ENCODE assay signal across 13 mouse cellular contexts in the genomic region with DNA sequence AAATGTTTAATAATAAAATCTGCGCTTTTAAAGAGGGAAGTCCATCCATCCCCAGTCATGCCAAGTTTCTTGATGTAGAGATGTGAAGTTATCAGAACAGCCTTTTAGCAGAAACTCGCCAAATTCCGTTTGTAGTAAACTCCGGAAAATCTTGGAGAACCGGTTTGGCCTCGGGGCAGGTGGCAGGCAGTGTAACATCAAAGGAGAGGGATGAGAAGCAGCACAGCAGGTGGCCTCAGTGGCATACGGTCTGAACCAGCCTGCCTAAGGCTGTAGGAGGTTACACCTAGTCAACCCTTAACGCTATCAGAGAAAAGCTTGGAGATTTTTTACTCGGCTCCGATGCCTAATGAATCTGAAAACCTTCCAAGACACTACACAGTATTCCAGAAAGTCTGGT. TPM values are rescaled to one million over a fixed set of nuclear protein-coding genes. Genes with fewer than 3 reads are reported as not detected.
A peak's percentile ranks its signal among the peaks of the same experiment; 100 is the strongest.
DNase-seq lines count a peak whose midpoint lies in the region; ATAC-seq lines count a peak whose summit lies in the region.
"Had no signal": no experiment of that assay in that cellular context is flagged by ENCODE, and none has a peak within 500 bp of the region (broad histone marks: within the 10 kb centered on the region; RNA-seq: fewer than 3 reads in every experiment).

No protein-coding gene starts in this region.

- no peak overlapping the region for H3K9ac ChIP-seq in hindbrain, embryonic 14.5 days

- no peaks in the 10 kb centered on the region for H3K4me1 ChIP-seq in hindbrain, embryonic 14.5 days (replicated peaks; ENCODE audit: control insufficient read depth, insufficient read depth, low read length)

- H3K9me3 ChIP-seq in hindbrain, embryonic 14.5 days (ENCODE audit: control insufficient read depth, low read length), result no peaks in the 10 kb centered on the region

- no peak for ATAC-seq in granulocyte monocyte progenitor cell, adult 5-6 weeks (replicated peaks; ENCODE audit: poor library complexity, severe bottlenecking)
- ATAC-seq in hindbrain, embryonic 14.5 days (ENCODE audit: low FRiP score), result no peak

- peak; percentile 67 for DNase-seq in heart, adult 11 months
- no peak for DNase-seq in heart, postnatal 36 days
- DNase-seq in urinary bladder, postnatal 25 days (ENCODE audit: low spot score), result peak; percentile 20
- no peak for DNase-seq in urinary bladder, postnatal 10 days (ENCODE audit: low spot score)
- DNase-seq in forelimb bud, embryonic 11.5 days (ENCODE audit: low read depth, low spot score), result peak; percentile 41
- no peak for DNase-seq in retina, postnatal 1 day
- DNase-seq in hindbrain, embryonic 14.5 days (ENCODE audit: low spot score), result no peak
- DNase-seq: heart, postnatal 14 days; kidney, postnatal 14 days; liver; right cerebral cortex, postnatal 25 days had no signal

- 25% methylated on average over 10 of the region's 10 CpGs for WGBS in hindbrain, embryonic 14.5 days

- no peaks in the 10 kb centered on the region for H3K27me3 ChIP-seq in hindbrain, embryonic 14.5 days (ENCODE audit: control insufficient read depth, insufficient read depth, low read length)

- no peaks in the 10 kb centered on the region for H3K36me3 ChIP-seq in hindbrain, embryonic 14.5 days (replicated peaks; ENCODE audit: control insufficient read depth, insufficient read depth)

- no peak overlapping the region for H3K27ac ChIP-seq in hindbrain, embryonic 14.5 days
- H3K27ac ChIP-seq: macrophage had no signal

- no peak overlapping the region for H3K4me2 ChIP-seq in hindbrain, embryonic 14.5 days (replicated peaks)

- intact Hi-C loops in heart, postnatal 36 days (cut with DNase I), result no loop called here

- H3K4me3 ChIP-seq in hindbrain, embryonic 14.5 days (replicated peaks; ENCODE audit: low read length), result no peak overlapping the region

RNA-seq across cellular contexts. Expression of a gene that starts 12.5 kb away (rescaled TPM):
- 1 to 10 TPM; 1.4 to 2.5 TPM for total RNA-seq in heart, postnatal 36 days (2021)
- 0.43 TPM in 1 of 2 replicates, not detected in the other for total RNA-seq in granulocyte monocyte progenitor cell, adult 5-6 weeks (2014; fragmentation: Nextera tagmentation)
- total RNA-seq in granulocyte monocyte progenitor cell, adult 5-6 weeks (2017), result 0.17 and 0.52 TPM in 2 replicates
- polyA plus RNA-seq in hindbrain, embryonic 14.5 days (2014; fragmentation: Nextera tagmentation; extraction: Ambion mirVana), result 2.8 and 3.8 TPM in 2 replicates

RNA-seq across cellular contexts. Expression of a gene that starts 18.0 kb away (rescaled TPM):
- 10 to 100 TPM; 23.4 to 26.5 TPM for total RNA-seq in heart, postnatal 36 days (2021)
- total RNA-seq in granulocyte monocyte progenitor cell, adult 5-6 weeks (2014; fragmentation: Nextera tagmentation), result 1.5 TPM in 2 replicates
- 2.6 and 3.1 TPM in 2 replicates for total RNA-seq in granulocyte monocyte progenitor cell, adult 5-6 weeks (2017)
- polyA plus RNA-seq in hindbrain, embryonic 14.5 days (2014; fragmentation: Nextera tagmentation; extraction: Ambion mirVana), result 15.8 and 16.5 TPM in 2 replicates

Comparison
In these comparisons a context has a peak if more than half of its experiments do, and no peak if none do; other contexts are left out.
1. DNase-seq: peak in heart, adult 11 months (single experiment), urinary bladder, postnatal 25 days (single experiment) and forelimb bud, embryonic 11.5 days (single experiment); none in heart, postnatal 36 days (0 of 2), urinary bladder, postnatal 10 days (single experiment), retina, postnatal 1 day (single experiment) and hindbrain, embryonic 14.5 days (single experiment).
2. RNA of a gene that starts 18.0 kb away (total RNA-seq): 23.4 to 26.5 TPM in heart, postnatal 36 days; 1.5 to 3.1 TPM in granulocyte monocyte progenitor cell, adult 5-6 weeks; every median in the first group is over 4 times any median in the second.